Mouse (Mus musculus) stomach, postnatal 0 days (tissue): ENCODE results near the gene Mad1l1. TPM values are rescaled to one million over a fixed set of nuclear protein-coding genes. Genes with fewer than 3 reads are reported as not detected.
A peak's percentile ranks its signal among the peaks of the same experiment; 100 is the strongest.

Experiments used
- ATAC-seq: fragments of 200-750 bp; cut with Nextera tagmentation; 2 replicates; pipeline ENCODE4 v1.8.0; 2017; ENCODE audit not compliant: low FRiP score, low TSS enrichment
- DNase-seq: peaks from one replicate; pipeline ENCODE4 v3.0.0-alpha.2; 2016; ENCODE audit warnings: low spot score
- H3K27ac ChIP-seq: fragments of 300-500 bp; sonication (generic); replicated peaks from 2 replicates; pipeline ENCODE4 v1.5.1; 2014; ENCODE audit warnings: mild to moderate bottlenecking, control low read depth
- H3K27me3 ChIP-seq: fragments of 300-500 bp; sonication (generic); 2 replicates; pipeline ENCODE4 v1.6.1; 2014; ENCODE audit warnings: low read length; ENCODE audit not compliant: control insufficient read depth, insufficient read depth
- H3K36me3 ChIP-seq: fragments of 300-500 bp; sonication (generic); 2 replicates; pipeline ENCODE4 v1.6.1; 2014; ENCODE audit warnings: low read length, mixed read lengths; ENCODE audit not compliant: control insufficient read depth, insufficient read depth
- H3K4me1 ChIP-seq: fragments of 300-500 bp; sonication (generic); replicated peaks from 2 replicates; pipeline ENCODE4 v1.6.1; 2014; ENCODE audit warnings: antibody characterized with exemption; ENCODE audit not compliant: control insufficient read depth, insufficient read depth
- H3K4me2 ChIP-seq: fragments of 300-500 bp; sonication (generic); replicated peaks from 2 replicates; pipeline ENCODE4 v1.6.1; 2014; ENCODE audit warnings: low read depth, mild to moderate bottlenecking, control low read depth, moderate library complexity
- H3K4me3 ChIP-seq: fragments of 300-500 bp; sonication (generic); 2 replicates; pipeline ENCODE4 v1.5.1; 2014; ENCODE audit warnings: low read depth, low read length, control low read depth
- H3K9ac ChIP-seq: fragments of 300-500 bp; sonication (generic); 2 replicates; pipeline ENCODE4 v1.6.1; 2014; ENCODE audit warnings: mild to moderate bottlenecking, low read length, control low read depth, mixed read lengths
- H3K9me3 ChIP-seq: fragments of 300-500 bp; sonication (generic); 2 replicates; pipeline ENCODE4 v1.6.1; 2016; ENCODE audit warnings: low read length; ENCODE audit not compliant: control insufficient read depth
- CTCF ChIP-seq: IDR thresholded peaks from 2 replicates; pipeline ENCODE4 v1.5.1; 2016; ENCODE audit warnings: antibody characterized with exemption, low read depth, mild to moderate bottlenecking, moderate library complexity
- EP300 ChIP-seq: optimal IDR thresholded peaks from 2 replicates; pipeline ENCODE3; 2016; ENCODE audit warnings: antibody characterized with exemption
- WGBS: fragments of 180-500 bp; shearing (Covaris S2); extraction: QIAGEN DNeasy Blood & Tissue Kit; methylation state at CpG from one replicate; pipeline ENCODE4 v1.1.7; 2014; 5-methylcytosine and 5-hydroxymethylcytosine counted together
- polyA plus RNA-seq: library from polyadenylated mRNA; unstranded; fragments of >200 nt; fragmentation: Nextera tagmentation; extraction: Ambion mirVana; gene quantifications from 2 replicates; pipeline ENCODE4 v1.2.1, GENCODE M21; 2015

Gene Mad1l1
- polyA plus RNA-seq, 1 experiment from 2014 or later = 14.2 TPM

DNA sequence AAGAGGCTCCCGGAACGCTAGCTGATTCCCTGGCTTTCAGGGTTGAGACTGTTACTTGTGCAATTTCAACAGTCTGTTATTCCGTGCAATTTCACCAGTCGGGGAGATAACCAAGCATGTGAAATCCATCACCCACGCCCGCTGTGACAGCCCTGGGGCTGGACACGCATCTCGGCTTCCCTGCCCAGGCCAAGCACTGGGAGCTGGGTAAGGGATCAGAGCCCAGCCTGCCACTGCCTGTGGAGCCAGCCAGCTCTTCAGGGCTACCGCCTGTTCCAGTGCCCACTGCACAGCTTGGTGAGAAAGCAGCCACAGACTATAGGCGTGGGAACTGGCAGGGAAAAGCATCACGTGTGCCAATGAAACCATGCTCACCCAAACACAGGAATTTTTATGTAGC is 229.8 kb downstream of the Mad1l1 start:
- no peaks in the 10 kb centered on the region for H3K4me1 ChIP-seq
- ATAC-seq (no peak), DNase-seq (no peak)
- no peaks in the 10 kb centered on the region for H3K9me3 ChIP-seq
- H3K36me3 ChIP-seq = peaks cover 10% of the 10 kb centered on the region; the same call in 1 of the 2 replicates
- TF ChIP-seq CTCF (no peak), EP300 (no peak)
- H3K27me3 ChIP-seq = no peaks in the 10 kb centered on the region
- 61% methylated on average over 11 of the region's 11 CpGs for WGBS
- H3K4me3 ChIP-seq = no peak overlapping the region
- H3K27ac ChIP-seq = no peak overlapping the region
- no peak overlapping the region for H3K4me2 ChIP-seq
- H3K9ac ChIP-seq = no peak overlapping the region

DNA sequence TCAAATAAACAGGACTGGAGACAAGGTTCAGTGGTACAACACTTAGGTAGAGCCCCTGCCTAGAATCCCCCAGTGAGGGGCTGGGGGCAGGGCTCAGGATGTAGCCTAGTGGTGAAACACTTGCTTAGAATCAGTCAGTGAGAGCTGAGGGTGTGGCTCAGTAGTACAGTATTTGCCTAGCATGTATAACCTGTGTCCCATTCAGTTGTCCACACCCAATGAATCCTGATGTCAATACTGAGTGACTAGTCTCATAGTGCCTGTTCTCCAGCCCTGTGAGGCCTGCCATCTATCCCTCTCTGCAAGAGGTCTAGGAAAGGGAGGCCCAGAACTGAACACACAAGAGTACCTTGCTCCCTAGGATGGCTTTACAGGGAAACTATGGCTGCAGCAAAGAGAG is 232.1 kb downstream of the Mad1l1 start:
- Histone ChIP-seq H3K27me3 (no peaks in the 10 kb centered on the region), H3K36me3 (peaks cover 10% of the 10 kb centered on the region; the same call in 1 of the 2 replicates), H3K9ac (no peak overlapping the region), H3K9me3 (no peaks in the 10 kb centered on the region), H3K27ac (peak overlapping the region; percentile 53), H3K4me1 (no peaks in the 10 kb centered on the region), H3K4me3 (no peak overlapping the region), H3K4me2 (no peak overlapping the region)
- TF ChIP-seq EP300 (no peak), CTCF (no peak; the same call in 1 of the 2 replicates)
- DNase-seq (peak; percentile 48), ATAC-seq (peak; percentile 95)

DNA sequence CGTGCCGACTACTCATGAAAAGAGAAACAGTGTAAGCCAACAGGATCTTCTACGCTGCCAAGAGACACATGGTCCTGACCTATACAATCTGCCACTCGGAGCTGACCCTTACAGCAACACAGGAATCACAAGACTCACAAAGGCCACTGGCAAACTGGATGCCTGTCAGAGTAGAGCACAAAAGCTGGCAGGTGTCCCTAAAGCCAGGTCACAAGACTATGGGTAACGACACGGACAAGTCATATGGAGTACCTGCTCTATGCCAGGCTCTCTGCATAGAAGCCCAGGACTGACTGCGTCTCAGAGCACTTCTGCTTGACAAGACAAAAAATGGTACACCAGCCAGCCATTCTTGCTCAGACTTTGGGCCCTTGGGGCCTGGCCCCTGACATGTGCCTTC is 234.1 kb downstream of the Mad1l1 start:
- H3K4me1 ChIP-seq = no peaks in the 10 kb centered on the region
- no peak overlapping the region for H3K27ac ChIP-seq
- no peak overlapping the region for H3K4me3 ChIP-seq
- WGBS = 88% methylated on average over 7 of the region's 7 CpGs
- DNase-seq = no peak
- no peak overlapping the region for H3K9ac ChIP-seq
- TF ChIP-seq CTCF = no peak
- no peak for TF ChIP-seq EP300
- H3K4me2 ChIP-seq = no peak overlapping the region
- no peaks in the 10 kb centered on the region for H3K27me3 ChIP-seq
- no peak for ATAC-seq
- H3K36me3 ChIP-seq = 0 out of 2 replicates have a peak, but pooled peaks cover 6% of the 10 kb centered on the region
- no peaks in the 10 kb centered on the region for H3K9me3 ChIP-seq

DNA sequence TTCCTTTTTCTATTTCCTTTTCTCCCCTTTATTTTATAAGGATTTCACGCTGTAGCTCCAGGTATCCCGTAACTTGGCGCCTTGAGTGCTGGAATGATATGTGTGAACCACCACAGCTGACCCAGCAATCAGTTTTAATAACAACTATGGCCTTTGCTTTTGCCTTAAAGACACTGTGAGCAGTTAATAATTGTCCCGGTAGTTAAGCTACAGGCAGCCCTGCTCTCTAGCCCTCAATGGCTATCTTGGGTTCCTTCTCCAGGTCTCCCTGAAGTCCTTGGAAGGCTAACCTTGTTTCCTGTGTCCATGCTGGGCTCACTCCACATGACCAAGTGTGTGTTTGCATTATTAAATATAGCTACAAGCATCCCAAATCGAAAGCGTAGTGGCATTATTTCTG is 237.0 kb downstream of the Mad1l1 start:
- Histone ChIP-seq H3K27ac (no peak overlapping the region), H3K4me3 (no peak overlapping the region), H3K36me3 (0 out of 2 replicates have a peak, but pooled peaks cover 6% of the 10 kb centered on the region), H3K9ac (no peak overlapping the region), H3K27me3 (no peaks in the 10 kb centered on the region), H3K9me3 (no peaks in the 10 kb centered on the region), H3K4me2 (no peak overlapping the region), H3K4me1 (no peaks in the 10 kb centered on the region)
- ATAC-seq (no peak), DNase-seq (no peak)
- WGBS = 95% methylated on average over 6 of the region's 6 CpGs
- no peak for TF ChIP-seq CTCF
- TF ChIP-seq EP300 = no peak

DNA sequence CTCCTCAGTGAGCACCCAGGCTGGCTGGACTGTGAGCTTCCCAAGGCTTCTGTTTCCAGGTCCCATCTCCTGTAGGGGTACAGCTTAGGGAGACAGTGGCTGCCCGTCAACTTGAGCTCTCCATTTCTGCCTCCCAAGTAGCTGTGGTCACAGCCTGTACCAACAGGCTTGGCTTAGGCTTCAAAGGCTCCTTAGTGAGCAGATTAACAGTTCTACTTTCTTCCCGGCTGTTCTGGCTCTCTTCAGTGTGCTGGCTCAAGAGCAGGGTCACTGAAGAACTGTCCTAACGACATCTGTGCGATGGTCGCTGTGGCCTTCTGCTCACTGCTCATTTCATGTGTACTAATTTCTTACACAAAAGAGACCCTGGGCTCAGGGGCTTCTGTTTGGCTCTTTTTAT is 237.4 kb downstream of the Mad1l1 start:
- WGBS = 70% methylated on average over 5 of the region's 5 CpGs
- H3K36me3 ChIP-seq = 0 out of 2 replicates have a peak, but pooled peaks cover 6% of the 10 kb centered on the region
- H3K27me3 ChIP-seq = no peaks in the 10 kb centered on the region
- TF ChIP-seq CTCF (no peak), EP300 (no peak)
- H3K9ac ChIP-seq = no peak overlapping the region
- no peak overlapping the region for H3K4me2 ChIP-seq
- no peaks in the 10 kb centered on the region for H3K9me3 ChIP-seq
- no peaks in the 10 kb centered on the region for H3K4me1 ChIP-seq
- DNase-seq (no peak), ATAC-seq (no peak)
- no peak overlapping the region for H3K4me3 ChIP-seq
- no peak overlapping the region for H3K27ac ChIP-seq

DNA sequence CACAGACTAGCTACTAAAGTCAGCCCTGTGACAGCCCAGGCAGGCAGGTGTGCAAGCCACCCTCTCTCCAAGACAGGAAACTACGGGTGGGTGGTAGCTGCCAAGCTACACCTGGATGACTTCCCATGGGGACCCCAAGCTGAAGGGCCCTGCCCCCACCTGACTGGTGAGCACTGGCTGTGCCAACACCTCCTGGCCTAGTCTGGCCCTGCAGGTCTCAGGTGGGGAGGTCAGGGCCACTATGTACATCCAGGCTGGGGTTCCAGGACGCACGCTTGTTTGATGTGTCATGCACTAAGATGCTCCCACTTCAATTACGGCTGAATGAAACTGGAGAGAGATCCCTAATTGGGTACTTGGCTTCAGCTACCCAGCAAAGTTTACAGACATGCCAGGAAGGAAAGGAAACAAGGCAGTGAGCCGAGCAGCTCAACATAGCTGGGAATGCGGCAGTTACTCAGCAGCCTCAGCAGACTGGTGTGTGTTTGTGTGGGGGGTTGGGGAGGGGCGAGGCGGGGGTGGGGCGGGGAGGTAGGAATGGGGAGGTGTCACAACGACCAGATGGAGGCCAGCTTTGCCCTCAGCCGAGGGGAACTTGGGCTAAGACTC is 239.0 kb downstream of the Mad1l1 start:
- Histone ChIP-seq H3K9ac (no peak overlapping the region), H3K4me1 (no peaks in the 10 kb centered on the region), H3K27me3 (no peaks in the 10 kb centered on the region), H3K9me3 (no peaks in the 10 kb centered on the region), H3K4me3 (no peak overlapping the region), H3K36me3 (0 out of 2 replicates have a peak, but pooled peaks cover 5% of the 10 kb centered on the region), H3K27ac (no peak overlapping the region; the same call in 1 of the 2 replicates), H3K4me2 (no peak overlapping the region)
- DNase-seq = peak; percentile 32
- ATAC-seq = peak; percentile 50; the same call in 1 of the 2 replicates
- WGBS = 31% methylated on average over 10 of the region's 11 CpGs
- no peak for TF ChIP-seq CTCF
- TF ChIP-seq EP300 = no peak
